Comparison of ENCODE assay signal across 36 mouse cellular contexts in genomic region chr16:36639812-36640504, GRCm38 (mm10). TPM values are rescaled to one million over a fixed set of nuclear protein-coding genes. Genes with fewer than 3 reads are reported as not detected.
"Had no signal": no experiment of that assay in that cellular context is flagged by ENCODE, and none has a peak within 500 bp of the region (broad histone marks: within the 10 kb centered on the region; RNA-seq: fewer than 3 reads in every experiment).

No protein-coding gene starts in this region.

- H3K4me1 ChIP-seq: heart, embryonic 10.5 days; heart, embryonic 12.5 days; heart, embryonic 13.5 days; heart, embryonic 15.5 days; hindbrain, embryonic 10.5 days; hindbrain, embryonic 12.5 days; hindbrain, embryonic 13.5 days; hindbrain, embryonic 15.5 days; intestine, embryonic 15.5 days; kidney, embryonic 15.5 days had no signal

- H3K27me3 ChIP-seq: heart, embryonic 12.5 days; heart, embryonic 13.5 days; heart, embryonic 15.5 days; hindbrain, embryonic 12.5 days; hindbrain, embryonic 13.5 days; hindbrain, embryonic 15.5 days; intestine, embryonic 15.5 days; kidney, embryonic 15.5 days had no signal

- H3K9me3 ChIP-seq: heart, embryonic 10.5 days; heart, embryonic 15.5 days; hindbrain, embryonic 10.5 days; hindbrain, embryonic 12.5 days; hindbrain, embryonic 13.5 days; hindbrain, embryonic 15.5 days; intestine, embryonic 15.5 days had no signal

- H3K4me2 ChIP-seq: heart, embryonic 11.5 days; heart, embryonic 12.5 days; heart, embryonic 13.5 days; heart, embryonic 15.5 days; hindbrain, embryonic 12.5 days; hindbrain, embryonic 13.5 days; hindbrain, embryonic 14.5 days; hindbrain, embryonic 15.5 days; intestine, embryonic 15.5 days; kidney, embryonic 15.5 days had no signal

- ATAC-seq: hindbrain, embryonic 16.5 days; inflammation-experienced regulatory T-cells, adult 6 months; intestine, embryonic 15.5 days; intestine, embryonic 16.5 days; intestine, postnatal 0 days had no signal

- H3K9ac ChIP-seq: heart, embryonic 12.5 days; heart, embryonic 13.5 days; heart, embryonic 15.5 days; hindbrain, embryonic 12.5 days; hindbrain, embryonic 13.5 days; hindbrain, embryonic 14.5 days; hindbrain, embryonic 15.5 days; intestine, embryonic 15.5 days; kidney, embryonic 15.5 days had no signal

- H3K27ac ChIP-seq: heart, embryonic 10.5 days; heart, embryonic 13.5 days; heart, embryonic 15.5 days; hindbrain, embryonic 10.5 days; hindbrain, embryonic 12.5 days; hindbrain, embryonic 13.5 days; hindbrain, embryonic 14.5 days; hindbrain, embryonic 15.5 days; intestine, embryonic 15.5 days; kidney, embryonic 15.5 days; kidney, postnatal 0 days; layer of hippocampus, adult 2 months; left cerebral cortex, adult 2 months had no signal

- H3K4me3 ChIP-seq: heart, embryonic 10.5 days; heart, embryonic 12.5 days; heart, embryonic 13.5 days; heart, embryonic 15.5 days; hindbrain, embryonic 10.5 days; hindbrain, embryonic 12.5 days; hindbrain, embryonic 13.5 days; hindbrain, embryonic 15.5 days; intestine, embryonic 15.5 days; kidney, embryonic 15.5 days; layer of hippocampus, adult 2 months; left cerebral cortex, adult 2 months had no signal

- H3K36me3 ChIP-seq: heart, embryonic 10.5 days; heart, embryonic 12.5 days; heart, embryonic 13.5 days; heart, embryonic 15.5 days; hindbrain, embryonic 10.5 days; hindbrain, embryonic 12.5 days; hindbrain, embryonic 13.5 days; hindbrain, embryonic 15.5 days; intestine, embryonic 15.5 days; kidney, embryonic 15.5 days had no signal

- DNase-seq: heart, postnatal 10 days; heart, postnatal 14 days; heart, postnatal 36 days; heart, postnatal 4 days; kidney, adult 11 months; kidney, adult 18-20 months; kidney, adult 2 months; kidney, adult 8-10 months; kidney, adult 9 months; kidney, postnatal 10 days; kidney, postnatal 14 days; kidney, postnatal 25 days; kidney, postnatal 36 days; kidney, postnatal 4 days; layer of hippocampus, adult 9-11 months had no signal

RNA-seq across cellular contexts. Expression of gene Ildr1, which starts 53.8 kb away (rescaled TPM):
- total RNA-seq: heart, postnatal 10 days; heart, postnatal 25 days; heart, postnatal 36 days; heart, postnatal 4 days had no signal
- polyA plus RNA-seq: heart, embryonic 11.5 days; heart, embryonic 12.5 days; heart, postnatal 0 days had no signal
